In the genomic region with DNA sequence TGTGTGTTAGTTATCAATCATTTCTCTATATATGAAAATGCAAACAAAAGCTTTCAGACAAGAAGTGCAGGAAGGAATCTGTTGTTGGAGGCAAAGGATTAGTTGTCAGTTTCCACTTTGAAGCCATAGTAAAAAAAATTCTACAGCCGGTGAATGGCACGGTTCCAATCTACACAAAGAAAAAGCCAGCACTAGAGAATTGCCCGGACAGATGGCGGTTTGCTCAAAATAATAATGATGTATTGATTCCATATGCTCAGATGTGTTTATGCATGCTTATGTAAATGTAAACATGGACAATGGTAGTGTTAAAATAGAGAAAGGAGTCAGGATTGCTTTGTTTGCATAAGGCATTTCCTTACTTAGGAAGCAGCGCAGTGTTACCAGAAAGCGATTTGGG, we compare ENCODE assay signal across 13 mouse cellular contexts. TPM values are rescaled to one million over a fixed set of nuclear protein-coding genes. Genes with fewer than 3 reads are reported as not detected.
DNase-seq lines count a peak whose midpoint lies in the region; ATAC-seq lines count a peak whose summit lies in the region.
"Had no signal": no experiment of that assay in that cellular context is flagged by ENCODE, and none has a peak within 500 bp of the region (broad histone marks: within the 10 kb centered on the region; RNA-seq: fewer than 3 reads in every experiment).

No protein-coding gene starts in this region.

- 0 out of 2 replicates have a peak overlapping the region, but pooled peaks have one; percentile 40 for H3K27ac ChIP-seq in embryonic facial prominence, embryonic 13.5 days
- H3K27ac ChIP-seq in embryonic facial prominence, embryonic 10.5 days (replicated peaks), result no peak overlapping the region
- no peak overlapping the region for H3K27ac ChIP-seq in kidney, embryonic 14.5 days (ENCODE audit: low read depth, low read length)
- H3K27ac ChIP-seq in midbrain, embryonic 15.5 days, result no peak overlapping the region
- no peak overlapping the region for H3K27ac ChIP-seq in midbrain, embryonic 10.5 days (replicated peaks)
- H3K27ac ChIP-seq in stomach, embryonic 15.5 days, result no peak overlapping the region
- no peak overlapping the region for H3K27ac ChIP-seq in neural tube, embryonic 15.5 days (replicated peaks)
- H3K27ac ChIP-seq: gastrocnemius, adult 2 months; liver, embryonic 13.5 days had no signal

- H3K4me1 ChIP-seq in embryonic facial prominence, embryonic 13.5 days, result peaks cover 15% of the 10 kb centered on the region
- no peaks in the 10 kb centered on the region for H3K4me1 ChIP-seq in embryonic facial prominence, embryonic 10.5 days
- H3K4me1 ChIP-seq in kidney, embryonic 14.5 days (ENCODE audit: control insufficient read depth, insufficient read depth, low read length), result no peaks in the 10 kb centered on the region
- H3K4me1 ChIP-seq in midbrain, embryonic 15.5 days, result no peaks in the 10 kb centered on the region
- H3K4me1 ChIP-seq in midbrain, embryonic 10.5 days, result no peaks in the 10 kb centered on the region
- H3K4me1 ChIP-seq in stomach, embryonic 15.5 days, result peaks cover 9% of the 10 kb centered on the region
- no peaks in the 10 kb centered on the region for H3K4me1 ChIP-seq in neural tube, embryonic 15.5 days
- H3K4me1 ChIP-seq: liver, embryonic 13.5 days had no signal

- no peak for ATAC-seq in embryonic facial prominence, embryonic 13.5 days (ENCODE audit: insufficient number of reproducible peaks, insufficient read depth, low FRiP score, low TSS enrichment, low read depth)
- ATAC-seq in kidney, embryonic 14.5 days (ENCODE audit: low FRiP score, low TSS enrichment), result peak; percentile 24; the same call in 1 of the 2 replicates
- no peak for ATAC-seq in midbrain, embryonic 15.5 days (replicated peaks)
- no peak for ATAC-seq in stomach, embryonic 15.5 days (ENCODE audit: insufficient read depth, low FRiP score, low read depth)
- ATAC-seq in neural tube, embryonic 15.5 days (ENCODE audit: low FRiP score), result no peak

- no peaks in the 10 kb centered on the region for H3K27me3 ChIP-seq in embryonic facial prominence, embryonic 13.5 days
- no peaks in the 10 kb centered on the region for H3K27me3 ChIP-seq in embryonic facial prominence, embryonic 10.5 days (replicated peaks; ENCODE audit: low read depth, poor library complexity, severe bottlenecking)
- no peaks in the 10 kb centered on the region for H3K27me3 ChIP-seq in kidney, embryonic 14.5 days (ENCODE audit: control insufficient read depth, insufficient read depth, low read length)
- H3K27me3 ChIP-seq in midbrain, embryonic 15.5 days (replicated peaks), result no peaks in the 10 kb centered on the region
- H3K27me3 ChIP-seq in midbrain, embryonic 10.5 days (ENCODE audit: low read depth, poor library complexity, severe bottlenecking), result no peaks in the 10 kb centered on the region
- H3K27me3 ChIP-seq in stomach, embryonic 15.5 days (replicated peaks), result no peaks in the 10 kb centered on the region
- H3K27me3 ChIP-seq in neural tube, embryonic 15.5 days (replicated peaks), result no peaks in the 10 kb centered on the region
- H3K27me3 ChIP-seq: liver, embryonic 13.5 days had no signal

- H3K4me3 ChIP-seq in embryonic facial prominence, embryonic 13.5 days, result no peak overlapping the region
- no peak overlapping the region for H3K4me3 ChIP-seq in embryonic facial prominence, embryonic 10.5 days
- H3K4me3 ChIP-seq in kidney, embryonic 14.5 days (ENCODE audit: low read length), result no peak overlapping the region
- H3K4me3 ChIP-seq in midbrain, embryonic 15.5 days, result no peak overlapping the region
- no peak overlapping the region for H3K4me3 ChIP-seq in midbrain, embryonic 10.5 days
- no peak overlapping the region for H3K4me3 ChIP-seq in stomach, embryonic 15.5 days (replicated peaks)
- H3K4me3 ChIP-seq in neural tube, embryonic 15.5 days (replicated peaks), result no peak overlapping the region
- H3K4me3 ChIP-seq: gastrocnemius, adult 2 months; liver, embryonic 13.5 days had no signal

- no peak overlapping the region for H3K9ac ChIP-seq in embryonic facial prominence, embryonic 13.5 days
- H3K9ac ChIP-seq in kidney, embryonic 14.5 days (ENCODE audit: low read depth, low read length), result no peak overlapping the region
- no peak overlapping the region for H3K9ac ChIP-seq in midbrain, embryonic 15.5 days
- no peak overlapping the region for H3K9ac ChIP-seq in stomach, embryonic 15.5 days
- H3K9ac ChIP-seq in neural tube, embryonic 15.5 days (replicated peaks), result no peak overlapping the region
- H3K9ac ChIP-seq: liver, embryonic 13.5 days had no signal

- H3K4me2 ChIP-seq in embryonic facial prominence, embryonic 13.5 days, result peak overlapping the region; percentile 31
- no peak overlapping the region for H3K4me2 ChIP-seq in kidney, embryonic 14.5 days (replicated peaks; ENCODE audit: low read depth, low read length)
- 0 out of 2 replicates have a peak overlapping the region, but pooled peaks have one; percentile 7 for H3K4me2 ChIP-seq in midbrain, embryonic 15.5 days
- peak overlapping the region; percentile 26 for H3K4me2 ChIP-seq in stomach, embryonic 15.5 days
- no peak overlapping the region for H3K4me2 ChIP-seq in neural tube, embryonic 15.5 days
- H3K4me2 ChIP-seq: liver, embryonic 13.5 days had no signal

- H3K36me3 ChIP-seq in embryonic facial prominence, embryonic 13.5 days, result no peaks in the 10 kb centered on the region
- no peaks in the 10 kb centered on the region for H3K36me3 ChIP-seq in embryonic facial prominence, embryonic 10.5 days (replicated peaks)
- no peaks in the 10 kb centered on the region for H3K36me3 ChIP-seq in kidney, embryonic 14.5 days (ENCODE audit: control insufficient read depth, insufficient read depth, low read length)
- H3K36me3 ChIP-seq in midbrain, embryonic 15.5 days (replicated peaks), result no peaks in the 10 kb centered on the region
- H3K36me3 ChIP-seq in midbrain, embryonic 10.5 days, result no peaks in the 10 kb centered on the region
- no peaks in the 10 kb centered on the region for H3K36me3 ChIP-seq in stomach, embryonic 15.5 days
- no peaks in the 10 kb centered on the region for H3K36me3 ChIP-seq in neural tube, embryonic 15.5 days
- H3K36me3 ChIP-seq: liver, embryonic 13.5 days had no signal

- no peaks in the 10 kb centered on the region for H3K9me3 ChIP-seq in embryonic facial prominence, embryonic 13.5 days
- H3K9me3 ChIP-seq in embryonic facial prominence, embryonic 10.5 days, result no peaks in the 10 kb centered on the region
- no peaks in the 10 kb centered on the region for H3K9me3 ChIP-seq in kidney, embryonic 14.5 days (ENCODE audit: control insufficient read depth, low read length)
- no peaks in the 10 kb centered on the region for H3K9me3 ChIP-seq in midbrain, embryonic 15.5 days
- no peaks in the 10 kb centered on the region for H3K9me3 ChIP-seq in midbrain, embryonic 10.5 days (replicated peaks)
- no peaks in the 10 kb centered on the region for H3K9me3 ChIP-seq in stomach, embryonic 15.5 days
- no peaks in the 10 kb centered on the region for H3K9me3 ChIP-seq in neural tube, embryonic 15.5 days (replicated peaks)
- H3K9me3 ChIP-seq: liver, embryonic 13.5 days had no signal

- no peak for DNase-seq in embryonic facial prominence, embryonic 10.5 days (ENCODE audit: low spot score)
- no peak for DNase-seq in kidney, postnatal 14 days
- DNase-seq in midbrain, embryonic 10.5 days (ENCODE audit: low spot score), result no peak
- DNase-seq: adrenal gland, adult 8-10 months; gastrocnemius, adult 2 months; heart, postnatal 10 days; kidney, postnatal 4 days; liver, embryonic 13.5 days had no signal

- WGBS in embryonic facial prominence, embryonic 13.5 days, result 29% methylated on average over 6 of the region's 6 CpGs
- 82% methylated on average over 6 of the region's 6 CpGs for WGBS in embryonic facial prominence, embryonic 10.5 days
- 51% methylated on average over 6 of the region's 6 CpGs for WGBS in kidney, embryonic 14.5 days
- 33% methylated on average over 6 of the region's 6 CpGs for WGBS in midbrain, embryonic 15.5 days
- 83% methylated on average over 6 of the region's 6 CpGs for WGBS in midbrain, embryonic 10.5 days
- WGBS in stomach, embryonic 15.5 days, result 19% methylated on average over 6 of the region's 6 CpGs
- WGBS in neural tube, embryonic 15.5 days, result 60% methylated on average over 6 of the region's 6 CpGs

RNA-seq across cellular contexts. Expression of gene Col6a6, which starts 31.8 kb away (rescaled TPM):
- polyA plus RNA-seq in embryonic facial prominence, embryonic 13.5 days (2015; fragmentation: Nextera tagmentation; extraction: Ambion mirVana), result 0.41 and 1.0 TPM in 2 replicates
- polyA plus RNA-seq in embryonic facial prominence, embryonic 10.5 days (2016; fragmentation: Nextera tagmentation; extraction: Ambion mirVana), result 0.06 and 0.11 TPM in 2 replicates
- polyA plus RNA-seq in kidney, embryonic 14.5 days (2014; fragmentation: Nextera tagmentation; extraction: Ambion mirVana), result 0.64 and 0.83 TPM in 2 replicates
- 0.15 and 0.23 TPM in 2 replicates for polyA plus RNA-seq in midbrain, embryonic 15.5 days (2015; fragmentation: Nextera tagmentation; extraction: Ambion mirVana)
- 0.02 and 0.14 TPM in 2 replicates for polyA plus RNA-seq in midbrain, embryonic 10.5 days (2016; fragmentation: Nextera tagmentation; extraction: Ambion mirVana)
- 1.9 and 2.2 TPM in 2 replicates for polyA plus RNA-seq in stomach, embryonic 15.5 days (2015; fragmentation: Nextera tagmentation; extraction: Ambion mirVana)
- 0.35 and 0.50 TPM in 2 replicates for polyA plus RNA-seq in neural tube, embryonic 15.5 days (2015; fragmentation: Nextera tagmentation; extraction: Ambion mirVana)

Comparison
In these comparisons a context has a peak if more than half of its experiments do, and no peak if none do; other contexts are left out.
1. H3K4me2 ChIP-seq: peak in embryonic facial prominence, embryonic 13.5 days (single experiment), midbrain, embryonic 15.5 days (single experiment) and stomach, embryonic 15.5 days (single experiment); none in kidney, embryonic 14.5 days (single experiment) and neural tube, embryonic 15.5 days (single experiment).